Mouse (Mus musculus): ENCODE measurements around the gene Vsig10.

DNA sequence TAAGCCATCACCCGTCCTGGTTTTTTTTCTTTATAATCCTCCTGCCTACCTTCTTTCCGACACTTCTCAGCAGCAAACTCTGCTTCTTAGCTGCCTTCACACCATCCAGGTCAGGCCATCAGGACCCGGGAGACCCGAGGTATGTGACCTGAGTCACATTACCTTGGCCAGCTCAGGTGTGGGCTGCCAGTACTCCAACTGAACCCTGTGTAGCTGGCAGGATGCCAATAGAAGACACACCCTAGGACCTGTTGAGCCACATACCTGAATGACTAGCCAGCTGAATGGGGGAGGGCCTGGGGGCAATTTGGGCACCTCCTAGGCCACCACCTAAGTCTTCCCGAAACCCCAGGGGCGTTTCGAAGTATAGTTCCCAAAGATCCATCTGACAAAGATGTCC lies 11.6 kb downstream of the Vsig10 start:
- no peak for TF ChIP-seq POLR2A (IDR thresholded peaks at IDR 0.05; ENCODE audit: low read depth, low read length)
- no peak for TF ChIP-seq CTCF (IDR thresholded peaks at IDR 0.05; ENCODE audit: extremely low read depth, insufficient read length, insufficient replicate concordance, low read depth, low read length)

Data from small intestine, adult 2 months (tissue).